Mouse (Mus musculus) cerebellum, adult 11-12 months (tissue): ENCODE measurements around the gene Dennd5b.
"Not testable (repeated sequence)": the region's sequence is repeated elsewhere in the genome, so short reads cannot be mapped to it uniquely, and the experiment has no call there.

Source experiments
- DNase-seq: peaks from one replicate; pipeline ENCODE4 v3.0.0; 2022

Gene Dennd5b

GRCm38 (mm10) chr6:148945509-148946408 lies 155.7 kb downstream of the Dennd5b start:
- peak; percentile 34 for DNase-seq

- DNase-seq, result peak; percentile 40
Measured at GRCm38 (mm10) chr6:148944767-148945508, 156.5 kb downstream of the Dennd5b start.

- no peak for DNase-seq
Measured at GRCm38 (mm10) chr6:148944344-148944766, 157.1 kb downstream of the Dennd5b start.

GRCm38 (mm10) chr6:148943695-148944094 lies 157.8 kb downstream of the Dennd5b start:
- DNase-seq, result no peak

- DNase-seq, result no peak
Measured at GRCm38 (mm10) chr6:148942406-148942805, 159.1 kb downstream of the Dennd5b start.

GRCm38 (mm10) chr6:148941880-148942279 lies 159.6 kb downstream of the Dennd5b start:
- no peak for DNase-seq

GRCm38 (mm10) chr6:148940383-148940782 lies 161.1 kb downstream of the Dennd5b start:
- DNase-seq, result not testable (repeated sequence)
